Mouse (Mus musculus): ENCODE results near the gene Commd7.

DNA sequence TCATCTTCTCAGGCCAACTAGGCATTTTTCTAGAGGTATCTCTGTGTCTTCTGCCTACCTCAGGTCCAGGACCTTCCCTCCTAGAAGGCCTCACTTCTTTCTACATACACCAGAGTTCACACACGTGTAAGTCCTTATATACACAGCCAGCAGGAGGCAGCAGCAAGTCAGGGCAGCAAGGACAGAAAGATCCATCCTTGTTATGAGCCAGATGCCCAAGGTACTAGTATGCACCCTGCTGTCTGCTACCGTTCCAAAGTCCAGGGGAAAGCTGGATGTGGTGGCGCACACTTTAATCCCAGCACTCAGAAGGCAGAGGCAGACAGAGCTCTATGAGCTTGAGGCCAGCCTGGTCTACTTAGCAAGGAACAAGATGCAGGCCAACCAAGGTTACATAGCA lies 26.2 kb downstream of the Commd7 start:
- no peak for TF ChIP-seq CTCF (IDR thresholded peaks at IDR 0.05; ENCODE audit: borderline replicate concordance, control insufficient read depth, extremely low read depth, insufficient read depth, low read length, poor library complexity)
- TF ChIP-seq POLR2A (IDR thresholded peaks at IDR 0.05; ENCODE audit: control insufficient read depth, extremely low read depth, insufficient read depth, low read length, poor library complexity) = no peak
